Mouse (Mus musculus) layer of hippocampus, postnatal 14 days (tissue): ENCODE measurements around the gene Iqgap2. TPM values are rescaled to one million over a fixed set of nuclear protein-coding genes. Genes with fewer than 3 reads are reported as not detected.

Experiments
- DNase-seq, 2 experiments: peaks; one replicate each; pipeline ENCODE4 v3.0.0; 2021 to 2022; ENCODE audit warnings: low spot score in 2 of 2, mixed read lengths in 1 of 2
- total RNA-seq, 2 experiments: library from RNA; stranded (reverse); gene quantifications; 2 replicates each; pipeline ENCODE4 v1.2.3; 2021

Gene Iqgap2
- total RNA-seq, 2 experiments from 2014 or later, result 49.9 to 54.2 TPM

GRCm38 (mm10) chr13:95832712-95833111, 59.0 kb downstream of the Iqgap2 start:
- DNase-seq, result no peak

DNA sequence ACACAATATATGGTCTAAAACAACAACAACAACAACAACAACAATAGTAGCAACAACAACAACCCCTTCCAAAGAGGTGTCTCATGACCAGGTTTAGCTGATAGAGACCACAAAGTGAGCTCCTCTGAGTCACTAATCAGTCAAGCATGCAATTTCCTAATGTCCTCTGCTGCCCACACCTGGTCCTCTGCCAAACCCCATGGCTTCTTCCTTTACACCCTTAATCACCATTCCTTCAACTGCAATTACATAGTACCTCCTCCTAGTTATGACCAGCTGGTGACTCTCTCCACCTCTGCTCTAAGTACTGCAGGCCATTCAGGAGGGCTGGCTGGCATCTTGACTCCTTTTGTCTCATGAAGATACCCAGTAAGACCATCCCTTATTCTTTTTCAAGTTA, 60.0 kb downstream of the Iqgap2 start:
- no peak for DNase-seq

- no peak for DNase-seq
Observed at GRCm38 (mm10) chr13:95829431-95830171, 62.1 kb downstream of the Iqgap2 start.

DNA sequence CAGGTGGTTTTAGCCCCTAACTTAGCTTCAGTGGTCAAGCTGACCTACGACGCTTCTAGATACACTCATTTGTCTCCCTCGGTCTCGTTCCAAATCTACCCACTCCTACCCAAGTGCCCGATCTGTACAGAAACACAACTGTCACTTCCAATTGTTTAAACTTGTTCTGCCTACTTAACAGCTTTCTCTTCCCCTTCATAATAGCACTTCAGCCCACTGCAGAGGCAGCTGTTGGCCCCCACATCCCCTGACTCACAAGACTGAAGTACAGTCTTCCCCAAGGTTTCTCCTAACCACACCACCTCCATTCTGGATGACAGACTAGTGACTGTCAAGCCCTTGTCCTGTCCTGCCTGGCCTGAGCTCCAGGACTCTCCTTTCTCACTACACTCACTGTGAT, 63.1 kb downstream of the Iqgap2 start:
- no peak for DNase-seq

DNA sequence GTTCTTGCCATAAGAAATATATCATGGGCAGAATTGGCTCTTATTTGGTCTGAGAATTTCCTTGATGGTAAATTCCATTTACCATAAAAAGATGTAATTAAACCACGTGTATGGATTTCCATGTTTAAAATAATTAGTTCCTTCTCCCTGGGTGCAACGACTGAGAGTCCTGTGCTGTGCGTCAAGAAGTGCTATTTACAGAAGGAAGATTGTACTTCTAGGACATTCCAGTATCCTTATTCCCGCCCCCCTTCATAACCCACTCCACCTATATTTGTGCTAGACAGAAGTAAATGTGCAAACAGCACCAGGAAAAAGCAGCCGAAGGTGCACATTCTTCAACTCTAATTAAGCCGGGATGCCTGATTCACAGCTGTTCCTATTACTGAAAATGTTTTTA, 65.5 kb downstream of the Iqgap2 start:
- no peak for DNase-seq

DNA sequence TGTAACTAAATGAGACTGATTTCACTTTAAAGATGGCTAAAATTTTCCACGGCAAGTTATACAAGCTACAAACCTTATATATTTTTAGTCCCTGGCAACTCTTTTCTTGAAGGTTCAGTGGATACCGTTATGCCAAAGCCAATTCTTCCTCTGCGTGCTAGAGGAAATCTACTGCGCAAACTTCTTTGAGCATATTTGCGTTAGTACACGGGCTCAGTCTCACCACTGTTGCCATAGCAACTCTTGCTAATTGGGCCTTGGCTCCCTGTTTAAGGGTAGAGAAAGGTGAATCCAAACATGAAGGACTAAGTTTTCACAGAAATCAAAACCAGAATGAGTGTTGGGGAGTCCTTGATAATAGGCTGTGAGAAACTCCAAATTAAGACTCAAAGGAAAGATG, 68.8 kb downstream of the Iqgap2 start:
- DNase-seq, result peak in 1 of 2 experiments; percentile 44

DNA sequence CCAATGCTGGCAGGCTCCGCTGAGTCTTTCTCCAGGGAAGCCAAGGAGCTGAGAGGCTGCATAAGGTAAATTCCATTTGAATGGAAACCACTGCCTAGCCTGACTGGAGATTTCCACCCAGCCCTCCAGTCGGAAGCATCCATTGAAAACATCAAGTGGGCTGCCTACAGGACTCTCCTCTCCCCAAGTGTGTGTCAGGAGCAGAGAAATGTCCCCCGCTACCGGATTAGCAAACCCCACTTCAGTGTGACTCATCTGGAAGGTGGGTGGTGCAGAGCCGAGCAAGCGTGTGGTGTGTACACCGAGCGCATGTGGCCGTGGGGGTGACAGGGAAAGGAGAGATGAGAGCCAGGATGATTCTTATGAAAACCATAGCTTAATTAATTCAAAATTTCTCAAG, 71.7 kb downstream of the Iqgap2 start:
- peak; percentile 27 to 46 for DNase-seq

DNA sequence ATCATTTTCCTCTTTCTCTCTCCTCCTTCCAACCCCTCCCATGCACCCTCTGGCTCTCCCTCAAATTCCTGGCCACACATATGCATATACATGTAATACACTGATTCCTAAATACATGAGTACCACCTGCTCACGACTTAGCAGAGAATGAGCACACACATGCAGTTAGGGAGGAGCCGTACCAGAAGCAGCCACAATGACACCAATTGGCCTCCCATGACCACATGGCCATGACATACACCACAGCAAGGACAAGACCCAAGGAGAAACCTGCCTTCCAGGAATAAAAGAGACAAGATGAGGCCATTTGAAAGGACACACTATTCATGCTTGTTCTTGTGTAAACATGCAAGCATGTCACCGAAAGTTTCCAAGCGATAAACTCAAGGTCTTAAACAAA, 72.8 kb downstream of the Iqgap2 start:
- no peak for DNase-seq

- DNase-seq, result no peak
Observed at GRCm38 (mm10) chr13:95813643-95814042, 78.1 kb downstream of the Iqgap2 start.

- peak; percentile 26 to 84 for DNase-seq
Observed at GRCm38 (mm10) chr13:95810796-95811195, 80.9 kb downstream of the Iqgap2 start.

- DNase-seq, result peak in 1 of 2 experiments; percentile 47
Observed at GRCm38 (mm10) chr13:95807106-95807750, 84.5 kb downstream of the Iqgap2 start.

DNA sequence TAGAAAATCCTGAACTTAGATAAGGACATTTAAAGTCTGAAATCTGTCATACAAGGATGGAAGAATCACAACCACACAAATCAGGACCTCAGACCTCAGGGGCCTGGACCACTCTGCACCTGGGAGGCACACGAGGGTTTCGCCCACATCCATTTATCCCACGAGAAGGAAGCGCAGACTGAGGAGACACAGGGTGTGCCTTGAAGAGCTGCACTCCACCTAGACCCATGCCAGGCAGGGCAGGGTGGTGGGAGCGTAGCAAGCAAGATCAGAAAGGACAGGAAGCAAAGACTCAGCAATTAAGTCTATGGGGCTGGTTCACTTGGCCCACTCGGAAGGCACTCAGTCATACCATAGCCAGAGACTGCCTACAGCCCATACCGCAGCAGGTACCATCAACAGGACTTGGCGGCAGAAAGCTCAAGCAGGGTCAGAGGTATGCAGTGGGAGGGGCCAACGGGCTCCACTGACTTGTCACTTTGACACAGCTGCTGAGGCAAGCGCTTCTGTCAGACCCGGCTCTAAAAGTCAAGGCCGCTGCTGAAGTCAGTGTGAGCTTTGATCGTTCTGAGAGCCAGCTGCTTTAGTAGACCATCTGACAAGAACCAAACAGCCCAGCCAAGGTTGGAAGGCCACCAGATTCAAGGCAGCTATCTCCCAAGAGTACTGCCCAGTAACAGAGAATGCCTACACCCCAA, 86.1 kb downstream of the Iqgap2 start:
- no peak for DNase-seq

DNA sequence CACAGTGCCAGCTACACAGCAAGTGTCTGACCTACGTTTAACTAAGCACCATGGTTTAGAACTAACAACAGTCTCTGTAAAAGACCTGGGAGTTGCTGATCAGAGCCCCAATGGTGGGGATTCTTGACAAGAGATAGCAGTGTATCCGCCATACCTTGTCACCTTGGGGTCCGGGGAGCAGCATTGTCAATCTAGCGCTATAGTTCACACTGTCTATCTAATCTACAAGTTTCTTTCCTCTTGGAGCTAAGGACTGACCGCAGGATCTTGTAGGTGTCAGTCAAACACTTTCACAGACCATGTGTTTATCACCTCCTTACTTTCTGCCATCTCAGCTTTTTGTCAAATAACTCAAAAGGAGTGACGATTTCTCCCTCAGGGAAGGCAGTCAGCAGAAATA, 87.6 kb downstream of the Iqgap2 start:
- DNase-seq, result no peak

DNA sequence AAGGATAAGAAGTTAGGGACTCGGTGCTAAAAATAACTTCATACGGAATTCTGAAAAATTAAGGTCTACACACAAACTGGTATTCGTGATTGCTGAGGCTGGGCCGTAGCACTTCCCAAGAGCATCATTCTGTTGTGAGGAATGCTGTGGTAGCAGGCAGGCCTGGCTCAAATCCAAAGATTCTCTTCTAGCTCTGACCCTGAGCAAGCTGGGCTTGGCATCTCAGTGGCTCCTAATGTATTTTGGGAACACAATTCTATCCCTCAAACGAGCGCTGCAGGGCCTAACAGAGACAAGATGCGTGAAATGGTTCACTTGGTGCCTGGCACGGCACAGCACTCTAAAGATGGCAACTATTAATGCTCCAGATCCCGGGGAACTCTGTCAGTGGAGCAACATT, 90.8 kb downstream of the Iqgap2 start:
- DNase-seq, result no peak

DNA sequence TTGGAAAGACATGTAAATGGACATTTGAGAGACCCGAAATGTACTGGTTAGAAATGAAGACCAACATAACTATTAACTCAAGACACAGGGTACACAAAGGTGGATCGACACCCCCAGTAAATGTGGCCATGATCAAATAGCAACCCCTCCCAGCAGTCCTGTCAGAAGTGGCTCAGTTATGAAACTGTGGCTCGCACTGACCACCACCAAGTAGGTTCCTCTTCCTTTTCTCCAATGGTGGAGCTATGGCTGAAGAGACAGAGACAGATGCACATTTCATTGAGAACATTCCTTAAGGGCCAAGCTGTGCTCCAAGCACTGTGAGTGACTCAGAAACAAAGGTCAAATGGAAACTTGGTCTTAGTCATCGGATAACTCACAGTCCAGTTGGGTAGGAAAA, 92.4 kb downstream of the Iqgap2 start:
- no peak for DNase-seq

- no peak for DNase-seq
Observed at GRCm38 (mm10) chr13:95798721-95799120, 93.0 kb downstream of the Iqgap2 start.

GRCm38 (mm10) chr13:95797530-95797929, 94.2 kb downstream of the Iqgap2 start:
- no peak for DNase-seq

- no peak for DNase-seq
Observed at GRCm38 (mm10) chr13:95794346-95794745, 97.4 kb downstream of the Iqgap2 start.

DNA sequence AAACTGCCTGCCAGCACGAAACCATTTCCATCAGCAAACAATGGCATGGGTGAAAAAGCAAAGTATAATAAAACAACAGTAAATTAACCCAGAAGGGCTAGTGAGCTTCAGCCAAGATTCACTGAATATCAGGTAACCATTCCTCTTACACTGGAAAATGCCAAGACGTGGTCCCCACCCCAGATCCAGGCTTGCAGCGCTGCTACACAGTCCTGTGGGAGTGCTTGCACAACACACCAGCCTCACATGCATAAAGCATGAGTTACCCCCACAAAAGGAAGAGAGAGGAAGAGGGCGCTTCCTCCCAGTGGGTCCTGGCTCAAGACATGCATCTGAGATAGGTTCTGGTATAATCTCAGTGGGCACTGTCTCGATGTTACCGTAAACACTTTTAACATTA, 100.8 kb downstream of the Iqgap2 start:
- no peak for DNase-seq

- no peak for DNase-seq
Observed at GRCm38 (mm10) chr13:95788631-95789376, 102.9 kb downstream of the Iqgap2 start.

GRCm38 (mm10) chr13:95782969-95783332, 108.8 kb downstream of the Iqgap2 start:
- no peak for DNase-seq
